Mouse (Mus musculus): ENCODE results near the gene Mkrn1.
"Not testable (repeated sequence)": the region's sequence is repeated elsewhere in the genome, so short reads cannot be mapped to it uniquely, and the experiment has no call there.

The Mkrn1 gene

DNA sequence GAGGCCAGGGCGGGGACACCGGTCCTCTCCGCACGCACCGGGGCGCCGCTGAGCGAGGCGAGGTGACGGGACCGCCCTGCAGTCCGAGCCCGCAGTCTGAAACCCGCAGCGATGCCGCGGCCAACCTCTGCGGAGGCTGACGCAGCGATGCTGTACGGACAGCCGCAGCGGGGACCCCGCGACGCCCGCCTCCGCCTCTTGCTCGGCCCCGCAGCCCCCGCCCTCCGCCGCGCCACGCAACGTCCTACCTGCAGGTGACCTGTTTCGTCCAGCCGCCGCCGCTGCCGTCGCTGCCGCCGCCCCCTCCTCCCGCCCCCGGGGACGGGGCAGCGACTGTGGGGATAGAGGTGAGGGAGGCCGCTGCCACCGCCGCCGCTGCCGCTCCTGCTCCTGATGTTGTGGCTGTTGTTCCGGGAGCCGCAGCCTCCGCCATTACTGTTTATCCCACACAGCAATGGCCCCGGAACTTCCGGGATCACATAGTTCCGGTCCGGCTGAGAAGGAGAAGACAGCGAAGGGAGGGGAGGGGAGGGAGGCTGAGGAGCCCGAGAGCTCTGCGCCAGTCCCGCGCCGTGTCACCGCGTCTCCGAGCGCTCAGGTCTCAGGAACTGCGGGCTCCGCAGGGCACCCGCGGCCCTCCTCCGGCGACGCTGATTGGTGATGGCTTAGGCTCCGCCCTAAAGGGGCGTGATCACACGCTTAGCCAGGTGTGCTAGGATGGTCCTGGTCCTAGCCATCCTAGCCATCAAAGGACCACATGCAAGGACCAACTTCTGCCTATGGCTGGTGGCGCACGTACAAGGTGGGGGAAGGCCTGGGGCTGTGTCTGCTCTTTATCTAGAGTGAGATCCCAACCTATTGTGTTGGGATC is at the start of gene Mkrn1:
TSS of gene Mkrn1 (minus strand) at position 612 of the 871 bp plus-strand sequence.
- in situ Hi-C loops (cut with MboI; ENCODE audit: low pct_unique_long_range_greater_than_20kb in 1 of 2, low sequenced_read_pairs in 2 of 2, unreplicated experiment in 1 of 2), result loop anchor here in 1 of 2 experiments (5.0 kb wide), 1 partner anchor 32 kb away; no protein-coding TSS in a partner anchor

DNA sequence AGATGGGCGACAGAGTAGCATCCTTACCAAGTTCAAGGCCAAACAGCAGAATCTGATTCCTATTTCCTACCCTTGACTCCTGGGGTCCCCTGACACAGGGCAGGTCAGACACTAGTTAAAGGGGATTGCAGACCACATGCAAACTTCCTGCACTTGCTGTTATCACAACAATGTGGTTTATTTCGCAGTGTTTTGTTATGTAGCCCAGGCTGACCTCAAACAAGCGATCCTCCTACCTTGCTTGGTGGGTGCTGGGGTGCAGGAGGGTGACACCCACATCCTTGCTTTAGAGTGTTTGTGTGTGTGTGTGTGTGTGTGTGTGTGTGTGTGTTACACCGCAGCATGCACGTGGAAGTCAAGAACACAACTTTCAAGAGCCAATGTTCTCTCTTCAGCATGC is 49.2 kb upstream of the Mkrn1 start:
- in situ Hi-C loops (cut with MboI; ENCODE audit: low pct_unique_long_range_greater_than_20kb in 1 of 2, low sequenced_read_pairs in 2 of 2, unreplicated experiment in 1 of 2), result loop anchor here (5.0 to 10.0 kb wide), 2 partner anchors 93 to 95 kb away; no protein-coding TSS in a partner anchor

DNA sequence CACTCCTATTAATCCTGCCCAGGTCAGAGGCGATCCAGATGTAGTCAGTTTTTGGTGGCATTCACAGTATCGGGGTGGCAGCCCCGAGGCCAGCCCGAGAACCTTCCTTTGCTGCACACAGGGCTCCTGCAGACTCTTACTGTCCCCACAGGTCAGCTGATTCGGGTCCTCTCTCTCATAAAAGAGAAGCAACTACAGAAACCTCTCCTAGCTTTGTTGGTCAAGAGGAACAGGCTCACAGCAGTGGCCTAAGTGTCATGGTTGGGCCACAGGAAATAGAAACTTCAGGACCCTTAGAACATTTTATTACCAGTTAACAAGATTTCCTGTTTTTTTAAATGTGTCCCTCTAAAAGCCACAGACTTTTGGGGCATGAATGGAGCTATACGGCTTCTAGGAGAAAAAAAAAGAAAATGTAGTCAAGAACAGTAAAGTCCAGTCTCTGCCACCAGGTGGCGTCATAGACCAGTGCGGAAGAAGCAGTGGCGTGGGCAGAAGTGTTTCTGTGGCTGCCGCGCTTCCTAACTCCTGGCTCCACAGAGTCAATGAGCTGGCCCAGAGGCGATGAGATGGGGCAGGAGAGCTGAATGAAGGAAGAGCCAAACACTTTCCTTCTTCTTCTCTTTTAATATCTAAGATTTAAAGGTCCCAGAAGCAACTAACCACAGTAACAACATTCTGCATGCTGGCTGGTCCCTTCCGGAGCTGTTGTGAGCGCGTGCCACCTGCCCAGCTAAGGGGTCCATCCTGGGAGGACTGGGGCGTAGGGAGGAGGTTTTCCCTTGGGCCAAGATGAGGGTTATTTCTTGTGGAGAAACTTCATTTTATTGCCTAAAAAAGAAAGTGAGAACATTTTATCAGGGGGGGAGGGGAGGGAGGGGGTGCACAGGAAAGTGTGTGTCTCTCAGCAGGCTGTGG is 42.6 kb upstream of the Mkrn1 start:
- in situ Hi-C loops (cut with MboI; ENCODE audit: low pct_unique_long_range_greater_than_20kb in 1 of 2, low sequenced_read_pairs in 2 of 2, unreplicated experiment in 1 of 2), result loop anchor here in 1 of 2 experiments (10.0 kb wide), 1 partner anchor 102 kb away; no protein-coding TSS in a partner anchor

DNA sequence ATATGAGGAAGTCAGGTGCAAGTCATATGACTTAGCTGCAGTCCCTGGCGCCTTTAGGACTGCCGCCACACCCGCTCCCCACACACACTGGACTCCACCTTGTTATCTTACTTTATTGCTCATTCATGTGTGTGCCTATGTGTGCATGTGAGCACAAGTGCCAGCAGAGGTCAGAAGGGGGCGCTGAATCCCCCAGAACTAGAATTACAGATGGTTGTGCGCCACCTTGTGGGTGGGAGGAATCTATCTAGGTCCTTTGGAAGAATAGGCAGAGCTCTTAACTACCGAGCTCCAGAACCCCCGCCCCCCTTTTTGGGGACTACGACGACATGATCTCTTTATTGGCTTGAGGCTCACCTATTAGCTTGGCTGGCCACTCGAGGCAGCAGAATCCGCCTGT is 39.8 kb upstream of the Mkrn1 start:
- in situ Hi-C loops (cut with MboI; ENCODE audit: low pct_unique_long_range_greater_than_20kb in 1 of 2, low sequenced_read_pairs in 2 of 2, unreplicated experiment in 1 of 2), result loop anchor here in 1 of 2 experiments (10.0 kb wide), 1 partner anchor 105 kb away; no protein-coding TSS in a partner anchor

DNA sequence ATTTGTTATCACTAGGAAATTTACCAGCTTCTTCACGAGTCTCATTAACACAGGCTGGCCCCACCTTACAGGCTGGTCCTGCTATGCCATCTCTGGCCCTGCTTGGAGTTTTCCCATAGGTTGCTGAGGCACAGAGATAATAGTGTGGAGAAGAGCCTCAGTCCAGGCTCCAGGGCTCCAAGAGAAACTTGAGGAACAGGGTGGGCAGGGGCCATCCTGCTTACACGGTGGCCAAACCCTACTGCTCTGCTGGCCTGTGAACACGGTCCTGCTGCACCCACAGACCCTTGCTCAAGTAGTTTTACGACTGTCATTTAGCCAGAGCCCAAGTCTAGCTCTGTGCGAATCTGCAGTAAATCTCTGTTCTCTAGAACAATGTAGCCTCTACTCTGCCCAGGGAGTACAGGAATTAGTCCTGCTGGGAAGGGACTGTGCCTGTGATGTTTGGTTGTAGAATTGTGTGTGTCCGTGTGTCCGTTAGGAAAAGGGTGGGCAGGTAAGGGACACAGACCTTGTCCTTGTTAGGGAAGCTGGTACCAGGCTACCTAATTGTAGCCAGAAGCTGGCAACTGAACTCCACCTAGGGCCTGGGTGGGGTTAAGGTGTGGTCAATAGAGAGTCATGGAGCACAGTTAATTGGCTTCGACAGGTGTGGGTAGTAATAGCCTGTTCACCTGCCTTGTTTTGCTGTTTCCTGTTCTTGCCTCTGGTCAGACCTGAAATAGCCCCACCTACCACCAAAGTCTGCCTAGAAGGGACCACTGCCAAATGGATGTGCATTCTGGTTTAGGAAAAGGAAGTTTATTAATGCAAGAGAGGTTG is 35.3 kb upstream of the Mkrn1 start:
- in situ Hi-C loops (cut with MboI; ENCODE audit: low pct_unique_long_range_greater_than_20kb in 1 of 2, low sequenced_read_pairs in 2 of 2, unreplicated experiment in 1 of 2), result no loop called here

DNA sequence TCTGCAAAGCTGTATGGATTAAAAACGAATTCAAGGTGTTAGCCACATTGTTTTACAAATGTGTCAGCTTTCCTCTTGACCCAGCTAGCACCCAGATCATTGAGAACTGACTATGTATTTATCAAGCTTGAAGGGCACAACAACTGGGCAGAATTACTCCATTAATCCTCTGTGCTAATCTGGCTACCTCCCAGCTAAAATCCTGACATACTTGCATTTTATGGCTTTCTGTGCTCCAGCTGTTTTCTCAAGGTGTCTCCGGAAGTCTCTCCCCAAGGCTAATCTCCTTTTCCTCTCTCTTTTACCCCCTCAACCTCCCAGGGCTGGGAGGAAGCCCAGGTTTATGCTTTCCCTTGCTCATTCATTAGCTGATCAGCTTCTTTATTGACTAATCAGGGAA is 34.4 kb upstream of the Mkrn1 start:
- in situ Hi-C loops (cut with MboI; ENCODE audit: low pct_unique_long_range_greater_than_20kb in 1 of 2, low sequenced_read_pairs in 2 of 2, unreplicated experiment in 1 of 2), result loop anchor here (5.0 kb wide), 2 partner anchors 37 to 42 kb away; no protein-coding TSS in a partner anchor

DNA sequence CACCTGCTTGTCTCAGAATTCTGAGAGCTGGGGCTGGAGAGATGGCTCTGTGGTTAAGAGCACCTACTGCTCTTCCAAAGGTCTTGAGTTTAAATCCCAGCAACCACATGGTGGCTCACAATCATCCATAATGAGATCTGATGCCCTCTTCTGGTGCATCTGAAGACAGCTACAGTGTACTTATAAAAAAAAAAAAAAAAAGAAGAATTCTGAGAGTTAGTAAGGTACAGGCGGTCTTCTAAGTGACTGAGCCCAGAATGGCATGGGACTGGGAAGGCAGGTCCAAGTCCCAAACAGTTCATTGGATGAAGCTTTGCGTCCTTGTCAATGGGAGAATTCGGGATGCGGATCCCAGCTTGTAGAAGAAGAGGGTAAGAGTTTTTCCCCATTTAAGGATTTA is 33.3 kb upstream of the Mkrn1 start:
- in situ Hi-C loops (cut with MboI; ENCODE audit: low pct_unique_long_range_greater_than_20kb in 1 of 2, low sequenced_read_pairs in 2 of 2, unreplicated experiment in 1 of 2), result loop anchor here (5.0 kb wide), 2 partner anchors 36 to 41 kb away; no protein-coding TSS in a partner anchor

DNA sequence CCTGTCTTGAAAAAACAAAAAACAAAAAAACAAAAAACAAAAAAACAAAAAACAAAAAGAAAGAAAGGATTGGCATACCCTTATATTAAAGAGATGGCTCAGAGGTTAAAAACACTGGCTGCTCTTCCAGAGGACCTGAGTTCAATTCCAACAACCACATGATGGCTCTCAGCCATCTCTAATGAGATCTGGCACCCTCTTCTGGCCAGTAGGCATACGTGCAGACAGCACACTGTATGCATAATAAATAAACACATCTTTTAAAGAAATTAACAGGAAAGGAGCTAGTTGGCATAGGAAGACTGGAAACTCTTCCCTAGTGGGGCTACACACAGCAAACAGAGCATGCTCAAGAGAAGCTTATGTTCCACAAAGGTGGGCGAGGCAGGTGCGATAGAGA is 30.8 kb upstream of the Mkrn1 start:
- in situ Hi-C loops (cut with MboI; ENCODE audit: low pct_unique_long_range_greater_than_20kb in 1 of 2, low sequenced_read_pairs in 2 of 2, unreplicated experiment in 1 of 2), result loop anchor here (5.0 kb wide), 2 partner anchors 34 to 39 kb away; no protein-coding TSS in a partner anchor

DNA sequence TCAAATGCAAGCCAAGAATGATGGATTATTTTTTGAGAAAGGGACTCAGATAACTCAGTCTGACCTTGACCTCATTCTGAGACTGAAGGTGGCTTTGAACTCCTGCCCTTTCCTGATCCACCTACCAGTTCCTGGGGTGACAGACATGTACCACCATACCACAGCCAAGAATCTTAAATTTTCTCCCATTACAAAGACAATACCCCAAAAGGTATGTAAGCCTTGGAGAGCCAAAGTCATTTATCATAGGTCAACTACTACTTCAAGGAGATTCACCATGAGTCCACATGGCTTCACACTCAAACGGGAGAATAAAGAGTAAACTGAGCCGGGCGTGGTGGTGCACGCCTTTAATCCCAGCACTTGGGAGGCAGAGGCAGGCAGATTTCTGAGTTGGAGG is 30.3 kb upstream of the Mkrn1 start:
- in situ Hi-C loops (cut with MboI; ENCODE audit: low pct_unique_long_range_greater_than_20kb in 1 of 2, low sequenced_read_pairs in 2 of 2, unreplicated experiment in 1 of 2), result loop anchor here (5.0 kb wide), 2 partner anchors 33 to 38 kb away; no protein-coding TSS in a partner anchor

DNA sequence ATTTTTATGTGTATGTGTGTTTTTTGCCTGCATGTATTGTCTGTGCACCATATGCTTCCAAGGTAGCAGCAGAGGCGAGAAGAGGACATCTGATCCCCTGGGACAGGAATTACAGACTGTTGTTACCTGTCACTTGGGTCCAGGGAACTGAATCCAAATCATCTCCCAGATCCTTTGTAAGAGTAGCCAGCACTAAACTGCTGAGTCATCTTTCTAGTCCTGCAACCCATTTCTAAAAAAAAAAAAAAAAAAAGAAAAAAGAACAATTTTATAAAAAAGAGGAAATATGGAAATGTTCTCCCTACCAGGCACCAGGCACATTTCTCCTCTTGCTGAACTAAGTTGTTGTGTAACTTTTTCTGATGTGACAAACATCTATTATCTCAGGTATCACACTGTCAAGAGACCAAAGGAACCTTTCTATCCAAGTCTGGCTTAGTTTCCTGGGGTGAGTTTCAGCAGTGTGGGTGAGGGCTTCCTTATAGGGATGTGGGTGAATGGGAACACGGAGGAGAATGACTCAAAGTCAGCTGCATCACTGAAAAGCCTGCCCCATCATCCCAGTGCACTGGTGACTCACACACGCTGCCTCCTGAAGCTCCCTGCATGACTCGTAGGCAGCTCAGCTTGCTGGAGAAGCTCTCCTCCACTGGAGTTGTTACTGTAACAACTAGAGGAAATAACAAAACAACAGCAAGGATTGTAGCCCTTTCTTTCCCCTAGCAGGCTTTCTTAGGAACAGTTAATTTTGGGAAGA is 27.3 kb upstream of the Mkrn1 start:
- in situ Hi-C loops (cut with MboI; ENCODE audit: low pct_unique_long_range_greater_than_20kb in 1 of 2, low sequenced_read_pairs in 2 of 2, unreplicated experiment in 1 of 2), result no loop called here

DNA sequence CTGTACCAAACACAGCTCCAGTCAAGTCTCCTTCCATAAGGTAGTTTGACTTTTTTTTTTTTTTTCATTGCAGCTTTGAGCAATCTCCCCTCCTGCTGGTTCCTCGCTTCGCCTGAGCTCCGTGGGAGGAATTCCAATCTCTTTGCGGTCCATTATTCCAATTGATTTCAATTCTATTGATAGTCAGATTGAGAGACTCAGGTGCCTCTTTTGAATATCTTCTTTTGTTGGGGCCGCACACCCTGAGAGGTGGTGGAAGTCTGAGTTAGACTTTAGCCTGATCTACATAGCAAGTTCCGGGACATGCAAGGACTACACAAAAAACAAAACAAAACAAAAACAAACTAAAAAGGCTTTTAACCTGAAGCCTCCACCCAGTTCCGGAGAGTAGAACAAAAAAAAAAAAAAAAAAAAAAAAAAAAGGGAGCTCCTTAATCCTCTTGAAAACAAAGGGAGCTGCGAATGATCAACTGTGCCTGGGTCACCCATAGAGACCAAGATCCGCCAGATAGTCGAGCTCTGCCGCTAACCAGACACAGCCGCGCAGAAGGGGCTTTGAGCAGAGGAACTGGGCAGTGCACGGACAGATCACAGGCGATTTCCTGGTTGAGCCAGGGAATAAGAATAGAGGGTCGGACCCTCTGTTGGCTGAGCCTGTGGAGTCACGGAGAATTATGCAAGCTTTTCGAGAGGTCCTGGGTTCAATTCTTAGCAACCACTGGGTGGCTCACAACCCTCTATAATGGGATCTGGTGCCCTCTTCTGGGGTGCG is 25.7 kb upstream of the Mkrn1 start:
- in situ Hi-C loops (cut with MboI; ENCODE audit: low pct_unique_long_range_greater_than_20kb in 1 of 2, low sequenced_read_pairs in 2 of 2, unreplicated experiment in 1 of 2), result no loop called here

DNA sequence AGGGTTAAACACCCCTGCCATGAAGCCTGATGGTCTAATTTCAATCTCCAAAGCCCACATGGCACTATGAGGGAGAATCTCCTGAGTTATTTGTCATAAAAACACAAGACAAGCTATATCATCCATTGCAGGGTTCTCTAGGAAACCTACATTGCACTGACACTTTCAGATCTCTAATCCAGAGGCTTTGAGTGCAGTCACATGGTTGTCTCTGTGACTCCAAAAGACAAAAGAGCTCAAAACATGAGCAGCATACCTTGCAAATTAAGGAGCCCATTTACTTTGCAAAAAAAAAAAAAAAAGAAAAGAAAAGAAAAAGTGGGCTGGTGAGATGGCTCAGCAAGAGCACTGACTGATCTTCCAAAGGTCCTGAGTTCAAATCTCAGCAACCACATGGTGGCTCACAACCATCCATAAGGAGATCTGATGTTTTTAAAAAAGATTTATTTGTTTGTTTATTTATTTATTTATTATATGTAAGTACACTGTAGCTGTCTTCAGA is 22.6 kb upstream of the Mkrn1 start:
- in situ Hi-C loops (cut with MboI; ENCODE audit: low pct_unique_long_range_greater_than_20kb in 1 of 2, low sequenced_read_pairs in 2 of 2, unreplicated experiment in 1 of 2), result no loop called here

DNA sequence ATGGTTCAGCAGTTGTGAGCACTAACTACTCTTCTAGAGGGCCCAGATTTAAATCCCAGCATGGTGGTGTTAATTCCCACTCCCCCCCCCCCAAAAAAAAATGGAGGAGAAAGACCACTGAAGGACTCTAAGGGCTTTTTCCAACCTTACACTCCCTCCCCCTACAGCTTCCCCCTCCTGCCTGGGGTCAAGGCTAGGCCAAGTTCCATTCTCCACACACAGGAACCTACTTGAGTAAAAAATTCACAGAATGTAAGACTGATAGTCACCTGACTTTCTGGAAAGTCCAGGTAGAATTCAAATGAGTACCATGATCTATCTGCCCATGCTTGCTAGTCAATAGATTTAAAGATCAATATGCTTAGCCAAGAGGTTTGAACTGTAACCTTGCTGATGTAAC is 19.9 kb upstream of the Mkrn1 start:
- in situ Hi-C loops (cut with MboI; ENCODE audit: low pct_unique_long_range_greater_than_20kb in 1 of 2, low sequenced_read_pairs in 2 of 2, unreplicated experiment in 1 of 2), result no loop called here

DNA sequence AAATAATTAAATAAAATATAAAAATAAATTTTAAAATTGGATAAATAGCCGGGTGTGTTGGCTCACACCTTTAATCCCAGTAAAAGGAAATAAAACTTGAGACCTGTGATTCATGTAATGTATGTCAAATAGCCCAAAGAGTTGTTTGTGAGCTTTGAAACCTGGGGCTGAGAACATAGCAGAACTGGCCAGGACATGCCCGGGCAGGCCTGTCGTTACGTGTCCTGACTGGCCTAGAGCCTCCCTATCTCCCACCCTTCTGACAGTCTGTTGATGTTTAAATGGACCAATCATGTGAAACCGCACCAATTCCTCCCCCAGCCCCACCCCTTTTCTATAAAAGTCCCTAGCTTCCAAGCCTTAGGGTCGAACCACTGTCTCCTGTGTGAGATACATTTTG is 17.3 kb upstream of the Mkrn1 start:
- in situ Hi-C loops (cut with MboI; ENCODE audit: low pct_unique_long_range_greater_than_20kb in 1 of 2, low sequenced_read_pairs in 2 of 2, unreplicated experiment in 1 of 2), result not testable (repeated sequence)

DNA sequence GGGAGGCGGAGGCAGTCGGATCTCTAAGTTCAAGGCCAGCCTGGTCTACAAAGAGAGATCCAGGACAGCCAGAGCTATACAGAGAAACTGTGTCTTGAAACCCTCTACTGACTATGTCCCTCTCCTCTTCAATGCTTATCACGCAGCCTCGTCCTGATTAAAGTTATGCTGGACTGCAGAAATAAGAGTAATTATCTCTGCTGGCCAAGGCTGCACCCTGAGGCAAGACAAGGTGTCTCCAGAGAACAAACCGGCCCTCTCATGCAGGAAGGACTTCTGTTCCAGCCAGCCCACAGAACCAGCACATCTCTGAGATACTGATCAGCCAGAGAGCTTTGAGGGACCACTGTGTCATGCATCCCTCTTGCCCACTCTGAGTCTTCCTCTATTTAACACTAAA is 15.6 kb upstream of the Mkrn1 start:
- in situ Hi-C loops (cut with MboI; ENCODE audit: low pct_unique_long_range_greater_than_20kb in 1 of 2, low sequenced_read_pairs in 2 of 2, unreplicated experiment in 1 of 2), result no loop called here

DNA sequence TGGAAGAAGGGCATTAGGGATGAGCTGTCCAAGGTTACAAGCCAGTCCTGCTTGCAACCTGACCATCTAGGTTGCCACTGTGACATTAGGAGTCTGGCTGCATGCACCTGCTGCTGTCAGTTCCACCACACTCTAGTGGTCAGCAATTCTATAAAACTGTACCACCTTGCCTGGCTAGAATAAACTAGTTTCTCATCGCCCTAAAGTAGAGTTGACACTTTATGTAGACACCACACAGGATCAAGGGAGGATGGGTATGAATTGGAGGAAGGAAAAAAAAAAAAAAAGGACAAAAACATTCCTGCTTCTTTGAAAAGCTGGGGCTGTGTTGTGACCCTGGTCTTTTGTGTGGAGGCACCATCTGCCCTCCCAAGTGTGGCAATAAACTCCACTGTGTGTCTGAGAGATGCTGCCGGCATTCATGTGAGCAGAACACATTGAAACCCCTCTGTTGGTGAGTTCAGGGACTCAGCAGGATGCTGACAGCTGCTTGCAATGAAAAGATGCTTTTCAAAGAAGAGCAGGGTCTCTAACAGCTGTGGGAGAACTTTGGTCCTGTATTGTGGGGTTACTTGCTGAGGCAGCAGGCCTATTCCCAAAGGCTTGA is 14.7 kb upstream of the Mkrn1 start:
- in situ Hi-C loops (cut with MboI; ENCODE audit: low pct_unique_long_range_greater_than_20kb in 1 of 2, low sequenced_read_pairs in 2 of 2, unreplicated experiment in 1 of 2), result no loop called here
